Mouse (Mus musculus) intestine, postnatal 0 days (tissue): Measurements from ENCODE around the gene Abtb2. TPM values are rescaled to one million over a fixed set of nuclear protein-coding genes. Genes with fewer than 3 reads are reported as not detected.

Source experiments
- ATAC-seq: fragments of 200-750 bp; cut with Nextera tagmentation; 2 replicates; pipeline ENCODE4 v1.8.0; 2017; ENCODE audit warnings: mild to moderate bottlenecking, moderate TSS enrichment, moderate library complexity
- H3K27ac ChIP-seq: fragments of 300-500 bp; sonication (generic); 2 replicates; pipeline ENCODE4 v1.5.1; 2014; ENCODE audit warnings: mild to moderate bottlenecking, low read depth, low read length, moderate library complexity
- H3K27me3 ChIP-seq: fragments of 300-500 bp; sonication (generic); replicated peaks from 2 replicates; pipeline ENCODE4 v1.6.1; 2014; ENCODE audit warnings: low read length, mixed read lengths; ENCODE audit not compliant: control insufficient read depth, insufficient read depth
- H3K36me3 ChIP-seq: fragments of 300-500 bp; sonication (generic); 2 replicates; pipeline ENCODE4 v1.6.1; 2014; ENCODE audit warnings: mild to moderate bottlenecking, moderate library complexity; ENCODE audit not compliant: control insufficient read depth, insufficient read depth
- H3K4me1 ChIP-seq: fragments of 300-500 bp; sonication (generic); replicated peaks from 2 replicates; pipeline ENCODE4 v1.6.1; 2014; ENCODE audit warnings: antibody characterized with exemption, low read length, mixed read lengths; ENCODE audit not compliant: control insufficient read depth, insufficient read depth
- H3K4me2 ChIP-seq: fragments of 300-500 bp; sonication (generic); replicated peaks from 2 replicates; pipeline ENCODE4 v1.6.1; 2014; ENCODE audit warnings: low read depth, mild to moderate bottlenecking, moderate library complexity
- H3K4me3 ChIP-seq: fragments of 300-500 bp; sonication (generic); 2 replicates; pipeline ENCODE4 v1.5.1; 2014; ENCODE audit warnings: low read depth, low read length
- H3K9ac ChIP-seq: fragments of 300-500 bp; sonication (generic); 2 replicates; pipeline ENCODE4 v1.6.1; 2014; ENCODE audit warnings: mild to moderate bottlenecking, low read depth, low read length
- H3K9me3 ChIP-seq: fragments of 300-500 bp; sonication (generic); 2 replicates; pipeline ENCODE4 v1.6.1; 2016; ENCODE audit warnings: mixed run types; ENCODE audit not compliant: control insufficient read depth
- CTCF ChIP-seq: sonication (generic); IDR thresholded peaks from 2 replicates; pipeline ENCODE4 v1.5.1; 2016; ENCODE audit warnings: low read depth, mild to moderate bottlenecking, control low read depth, antibody characterized with exemption, moderate library complexity
- WGBS: fragments of 180-500 bp; shearing (Covaris S2); extraction: QIAGEN DNeasy Blood & Tissue Kit; methylation state at CpG from one replicate; pipeline ENCODE4 v1.1.7; 2014; 5-methylcytosine and 5-hydroxymethylcytosine counted together
- polyA plus RNA-seq: library from polyadenylated mRNA; unstranded; fragments of >200 nt; fragmentation: Nextera tagmentation; extraction: Ambion mirVana; gene quantifications from 2 replicates; pipeline ENCODE4 v1.2.1, GENCODE M21; 2015

Abtb2 gene
- polyA plus RNA-seq, 1 experiment from 2014 or later, result 3.8 TPM

DNA sequence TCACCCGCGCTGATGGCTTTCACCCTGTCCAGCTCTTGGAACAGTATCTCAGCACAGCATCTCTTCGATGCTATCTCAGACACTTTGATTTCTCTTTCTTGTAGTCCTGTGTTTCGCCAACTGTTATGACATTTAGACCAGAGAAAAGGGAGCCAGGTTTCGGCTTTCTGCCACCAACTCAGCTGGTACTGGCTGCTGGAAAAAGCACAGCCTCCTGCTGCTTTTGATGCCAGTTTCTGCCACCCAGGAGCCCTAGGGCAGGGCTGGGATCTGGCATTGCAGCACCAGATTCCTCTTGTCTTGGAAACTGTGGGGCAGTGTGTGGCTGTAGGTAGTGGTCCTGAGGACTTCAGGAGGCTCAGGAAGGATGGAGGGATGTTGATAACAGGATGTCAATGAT, 115.0 kb downstream of the Abtb2 start:
- 81% methylated on average over 5 of the region's 5 CpGs for WGBS
- no peak for TF ChIP-seq CTCF

GRCm38 (mm10) chr2:103682261-103682722, 116.2 kb downstream of the Abtb2 start:
- H3K27me3 ChIP-seq, result no peaks in the 10 kb centered on the region
- H3K4me2 ChIP-seq, result no peak overlapping the region
- no peak overlapping the region for H3K9ac ChIP-seq
- no peak for TF ChIP-seq CTCF
- H3K9me3 ChIP-seq, result no peaks in the 10 kb centered on the region
- H3K27ac ChIP-seq, result no peak overlapping the region
- ATAC-seq, result no peak
- H3K4me1 ChIP-seq, result no peaks in the 10 kb centered on the region
- 75% methylated on average over 9 of the region's 9 CpGs for WGBS
- no peak overlapping the region for H3K4me3 ChIP-seq
- H3K36me3 ChIP-seq, result no peaks in the 10 kb centered on the region

More for the DNA sequence above, 115.0 kb downstream of the Abtb2 start:
- Histone ChIP-seq H3K4me3 (no peak overlapping the region), H3K36me3 (no peaks in the 10 kb centered on the region), H3K27ac (no peak overlapping the region), H3K27me3 (no peaks in the 10 kb centered on the region), H3K9me3 (no peaks in the 10 kb centered on the region), H3K9ac (no peak overlapping the region), H3K4me1 (no peaks in the 10 kb centered on the region), H3K4me2 (no peak overlapping the region)
- no peak for ATAC-seq

GRCm38 (mm10) chr2:103682927-103683442, 116.9 kb downstream of the Abtb2 start:
- 89% methylated on average over 9 of the region's 9 CpGs for WGBS

GRCm38 (mm10) chr2:103684431-103684830, 118.3 kb downstream of the Abtb2 start:
- Histone ChIP-seq H3K36me3 (no peaks in the 10 kb centered on the region), H3K27me3 (no peaks in the 10 kb centered on the region), H3K9me3 (no peaks in the 10 kb centered on the region), H3K4me2 (no peak overlapping the region), H3K4me3 (no peak overlapping the region), H3K9ac (no peak overlapping the region), H3K27ac (no peak overlapping the region), H3K4me1 (no peaks in the 10 kb centered on the region)
- no peak for TF ChIP-seq CTCF
- 86% methylated on average over 2 of the region's 2 CpGs for WGBS
- ATAC-seq, result no peak

More at GRCm38 (mm10) chr2:103682927-103683442, 116.9 kb downstream of the Abtb2 start:
- H3K4me1 ChIP-seq, result no peaks in the 10 kb centered on the region
- ATAC-seq, result no peak
- no peaks in the 10 kb centered on the region for H3K36me3 ChIP-seq
- H3K9me3 ChIP-seq, result no peaks in the 10 kb centered on the region
- H3K4me3 ChIP-seq, result no peak overlapping the region
- H3K27ac ChIP-seq, result no peak overlapping the region
- no peak for TF ChIP-seq CTCF
- no peak overlapping the region for H3K4me2 ChIP-seq
- H3K9ac ChIP-seq, result no peak overlapping the region
- no peaks in the 10 kb centered on the region for H3K27me3 ChIP-seq

DNA sequence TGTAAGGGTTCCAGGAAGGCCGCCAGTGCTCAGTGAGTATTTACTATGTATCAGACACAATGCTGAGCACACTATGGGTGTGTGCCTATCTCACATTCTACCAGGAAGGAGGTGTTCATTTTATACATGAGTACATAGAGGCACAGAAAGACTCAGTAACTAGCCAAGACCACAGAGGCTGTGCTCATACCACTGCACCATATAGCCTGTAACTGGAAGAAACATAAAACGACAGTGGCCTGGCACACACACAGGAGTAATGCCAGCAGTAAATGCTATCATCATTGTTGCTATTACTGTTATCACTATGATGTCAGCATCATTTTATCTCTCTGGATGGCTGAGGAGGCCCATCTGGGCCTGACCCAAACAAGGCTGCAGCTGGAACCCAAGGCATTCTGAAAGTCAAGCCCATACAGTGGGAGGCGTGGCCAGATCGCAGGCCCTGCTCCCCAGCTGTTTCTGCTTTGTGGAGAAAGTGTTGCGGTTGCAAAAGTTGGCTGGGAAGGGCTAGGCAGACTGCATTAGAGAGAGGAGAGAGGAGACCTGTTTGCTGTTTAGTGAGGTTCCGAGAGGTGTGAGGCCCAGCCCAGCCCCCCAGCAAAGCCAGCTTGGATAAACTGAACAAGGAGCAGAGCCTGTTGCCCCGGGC, 118.9 kb downstream of the Abtb2 start:
- 46% methylated on average over 7 of the region's 7 CpGs for WGBS
- Histone ChIP-seq H3K9me3 (no peaks in the 10 kb centered on the region), H3K4me1 (no peaks in the 10 kb centered on the region), H3K27ac (no peak overlapping the region), H3K27me3 (no peaks in the 10 kb centered on the region), H3K4me2 (no peak overlapping the region), H3K36me3 (no peaks in the 10 kb centered on the region), H3K9ac (no peak overlapping the region), H3K4me3 (no peak overlapping the region)
- ATAC-seq, result no peak
- no peak for TF ChIP-seq CTCF

DNA sequence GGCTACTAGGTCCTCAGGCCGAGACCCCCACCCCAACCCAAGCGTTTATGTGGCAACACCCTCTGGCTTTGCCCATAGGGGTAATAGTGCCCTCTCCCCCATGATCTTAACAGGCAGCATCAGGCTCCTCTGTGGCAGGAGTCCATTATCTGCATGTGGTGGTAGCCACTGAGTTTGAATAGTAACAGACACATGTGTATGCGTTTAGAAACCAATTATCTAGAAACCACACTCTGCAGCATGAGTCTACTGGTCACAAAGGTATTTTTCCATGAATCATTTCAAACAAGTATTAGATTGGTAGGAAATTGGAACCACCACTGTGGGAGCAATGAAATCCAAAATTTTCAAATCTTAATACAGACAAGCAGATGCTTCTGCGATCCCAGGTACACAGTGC, 119.5 kb downstream of the Abtb2 start:
- WGBS, result 84% methylated on average over 4 of the region's 4 CpGs
- Histone ChIP-seq H3K36me3 (no peaks in the 10 kb centered on the region), H3K4me1 (no peaks in the 10 kb centered on the region), H3K27me3 (no peaks in the 10 kb centered on the region), H3K9me3 (no peaks in the 10 kb centered on the region), H3K9ac (no peak overlapping the region), H3K4me2 (no peak overlapping the region), H3K4me3 (no peak overlapping the region), H3K27ac (no peak overlapping the region)
- ATAC-seq, result no peak
- no peak for TF ChIP-seq CTCF
